Mouse (Mus musculus) macrophage (primary cell): Measurements from ENCODE around the gene D430041D05Rik. TPM values are rescaled to one million over a fixed set of nuclear protein-coding genes. Genes with fewer than 3 reads are reported as not detected.

ENCODE experiments used
- H3K27ac ChIP-seq: fragments of 350-480 bp; formaldehyde crosslinking; 2 replicates; pipeline ENCODE4 v1.9.0; 2021
- H3K36me3 ChIP-seq: fragments of 350-480 bp; formaldehyde crosslinking; 2 replicates; pipeline ENCODE4 v1.9.0; 2021; ENCODE audit errors: inconsistent target
- H3K4me3 ChIP-seq: fragments of 350-480 bp; formaldehyde crosslinking; 2 replicates; pipeline ENCODE4 v1.9.0; 2021; ENCODE audit errors: inconsistent target
- H3K79me2 ChIP-seq: fragments of 350-480 bp; formaldehyde crosslinking; 2 replicates; pipeline ENCODE4 v1.9.0; 2021; ENCODE audit errors: inconsistent target
- WGBS: methylation state at CpG from one replicate; pipeline ENCODE4 v1.1.7; 2026; ENCODE audit warnings: inconsistent platforms; ENCODE audit not compliant: missing documents; 5-methylcytosine and 5-hydroxymethylcytosine counted together
- polyA plus RNA-seq: library from polyadenylated mRNA; stranded (reverse); fragments of 250-400 nt; gene quantifications from 3 replicates; pipeline ENCODE4 v1.2.4, GENCODE M21; 2018; ENCODE audit warnings: inconsistent platforms

The D430041D05Rik gene
- polyA plus RNA-seq, 1 experiment from 2014 or later: not detected

DNA sequence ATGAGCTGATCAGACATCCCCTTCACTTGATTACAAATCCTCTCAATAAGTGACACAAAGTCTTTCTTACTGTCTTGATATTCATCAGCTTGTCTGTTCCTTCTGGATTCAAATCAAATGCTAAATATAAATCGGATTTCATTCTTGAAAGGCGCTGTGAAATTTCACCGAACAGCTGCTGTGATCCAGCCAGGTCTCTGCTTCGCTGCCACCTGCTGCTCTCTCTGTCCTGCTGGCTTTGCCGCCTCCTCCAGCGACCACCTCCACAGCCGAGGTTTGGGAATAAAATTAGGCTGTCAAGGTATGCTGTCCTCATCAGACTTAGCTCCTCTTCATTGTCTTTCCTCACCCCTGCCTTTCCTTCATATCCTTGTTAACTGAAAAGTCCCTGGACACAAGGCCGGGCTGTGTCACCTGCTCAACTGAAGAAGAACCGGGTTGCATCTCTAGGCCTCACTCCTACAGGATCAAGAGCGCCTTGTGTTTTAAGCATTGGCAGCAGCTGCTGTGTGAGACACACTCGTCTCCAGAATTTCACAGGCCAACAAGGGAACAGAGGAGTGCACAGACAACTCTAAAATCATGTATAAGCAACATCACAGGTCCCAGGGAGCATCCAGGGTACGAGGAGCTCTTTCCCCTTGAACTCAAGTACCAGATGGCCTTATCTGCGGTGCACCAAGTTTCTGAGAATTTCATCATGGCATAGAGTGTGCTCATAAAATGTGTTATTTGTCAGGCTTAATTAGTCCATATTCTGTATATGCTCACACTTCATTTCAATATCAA is 59.2 kb downstream of the D430041D05Rik start:
- no peak overlapping the region for H3K4me3 ChIP-seq
- H3K36me3 ChIP-seq: no peaks in the 10 kb centered on the region
- 88% methylated on average over 13 of the region's 13 CpGs for WGBS
- H3K79me2 ChIP-seq: no peaks in the 10 kb centered on the region
- H3K27ac ChIP-seq: no peak overlapping the region

DNA sequence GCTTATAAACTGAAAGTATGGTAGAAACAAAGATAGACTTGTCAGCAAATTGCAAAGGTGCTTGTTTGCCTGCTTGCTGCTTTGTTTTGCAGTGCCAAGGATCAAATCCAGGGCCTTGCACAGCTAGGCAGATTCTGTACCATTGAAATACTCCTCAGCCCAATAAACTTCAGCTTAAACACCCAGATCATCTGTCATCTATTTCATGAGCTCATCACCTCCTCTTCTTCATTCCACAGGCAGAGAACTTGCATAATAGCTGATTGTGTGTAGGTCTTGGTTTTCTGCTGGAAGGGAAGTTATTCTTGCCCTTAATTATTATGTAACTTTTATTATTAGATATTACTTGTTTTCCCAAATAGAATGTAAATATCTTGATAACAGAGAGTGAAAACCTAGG is 73.2 kb downstream of the D430041D05Rik start:
- H3K27ac ChIP-seq: no peak overlapping the region
- H3K79me2 ChIP-seq: no peaks in the 10 kb centered on the region
- H3K36me3 ChIP-seq: no peaks in the 10 kb centered on the region
- H3K4me3 ChIP-seq: no peak overlapping the region

DNA sequence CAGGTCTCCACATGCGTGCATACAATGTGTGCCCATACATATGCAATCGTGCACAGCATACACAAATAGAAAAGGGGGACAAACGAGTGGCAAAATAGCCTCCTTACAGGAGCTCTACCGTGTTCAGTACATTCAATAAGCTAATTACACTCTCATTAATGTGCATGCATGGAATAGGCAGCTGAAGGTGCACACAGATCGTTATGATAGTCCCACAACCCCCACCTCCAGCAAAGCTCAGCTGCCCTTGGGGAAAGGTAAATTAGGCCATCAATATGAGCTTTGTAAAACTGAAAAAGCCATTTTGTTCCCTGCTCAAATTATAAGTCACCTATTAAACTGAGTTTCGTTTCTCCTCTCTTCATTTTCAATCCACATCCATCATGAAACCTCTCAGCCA is 75.0 kb downstream of the D430041D05Rik start:
- no peaks in the 10 kb centered on the region for H3K79me2 ChIP-seq
- WGBS: 74% methylated on average over 6 of the region's 6 CpGs
- H3K27ac ChIP-seq: no peak overlapping the region
- H3K36me3 ChIP-seq: no peaks in the 10 kb centered on the region
- H3K4me3 ChIP-seq: no peak overlapping the region

DNA sequence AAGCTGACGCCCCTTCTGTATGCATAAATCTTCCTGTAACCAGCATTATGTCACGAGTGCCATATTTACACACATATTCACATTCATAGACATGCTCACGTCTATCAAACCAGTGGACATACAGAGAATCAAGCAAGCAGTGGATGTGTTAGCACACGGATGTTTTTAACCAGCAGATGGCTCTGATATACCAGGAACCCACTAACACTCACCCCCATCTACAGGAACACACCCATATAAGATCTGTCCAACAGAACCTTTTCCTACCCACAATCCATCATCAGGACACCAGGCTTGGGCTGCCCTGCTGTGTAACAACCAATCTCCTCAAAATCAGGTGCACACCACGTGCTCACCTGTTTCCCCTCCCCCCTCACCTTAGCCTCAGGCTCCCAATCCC is 76.9 kb downstream of the D430041D05Rik start:
- 82% methylated on average over 5 of the region's 5 CpGs for WGBS
- Histone ChIP-seq H3K4me3 (no peak overlapping the region), H3K27ac (no peak overlapping the region), H3K79me2 (no peaks in the 10 kb centered on the region), H3K36me3 (no peaks in the 10 kb centered on the region)

DNA sequence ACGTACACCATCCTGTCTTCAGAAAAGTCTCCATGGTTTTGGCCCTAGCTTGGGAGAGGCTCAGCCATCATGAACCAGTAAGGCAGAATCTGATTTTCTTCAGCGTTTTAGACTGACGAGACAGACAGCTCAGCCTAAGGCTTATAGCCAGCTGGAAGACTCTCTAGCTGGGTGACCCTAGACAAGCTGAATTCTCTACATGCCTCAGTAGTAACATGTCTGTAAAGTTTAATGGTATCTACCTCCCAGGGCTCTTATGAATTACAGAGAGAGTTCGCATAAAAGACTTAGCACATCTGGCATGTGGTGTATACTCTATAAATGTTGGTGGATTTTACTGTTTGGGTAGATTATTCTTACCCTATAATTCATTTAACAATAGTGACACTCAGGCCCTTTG is 78.1 kb downstream of the D430041D05Rik start:
- H3K36me3 ChIP-seq: no peaks in the 10 kb centered on the region
- no peak overlapping the region for H3K27ac ChIP-seq
- WGBS: 98% methylated on average over 4 of the region's 4 CpGs
- H3K4me3 ChIP-seq: no peak overlapping the region
- H3K79me2 ChIP-seq: no peaks in the 10 kb centered on the region

DNA sequence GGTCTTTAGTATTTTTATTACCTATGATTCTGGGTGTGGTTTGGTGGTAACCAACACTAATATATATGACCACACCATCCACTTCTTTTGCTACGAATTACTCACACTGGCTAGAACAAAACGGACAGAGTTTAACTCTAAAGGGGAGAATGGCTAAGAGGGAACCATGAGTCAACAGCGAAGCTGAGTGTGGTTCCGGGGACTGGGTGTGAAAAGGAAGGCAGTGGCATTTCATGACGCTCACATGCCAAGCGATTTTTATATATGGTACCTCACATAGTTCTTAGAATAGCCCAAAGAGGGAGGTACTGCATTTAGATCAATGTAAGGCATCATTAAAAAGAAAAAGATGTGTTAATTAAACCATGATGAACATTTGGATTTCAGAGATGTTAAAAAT is 79.6 kb downstream of the D430041D05Rik start:
- Histone ChIP-seq H3K4me3 (no peak overlapping the region), H3K27ac (no peak overlapping the region), H3K36me3 (no peaks in the 10 kb centered on the region), H3K79me2 (no peaks in the 10 kb centered on the region)
- 87% methylated on average over 6 of the region's 6 CpGs for WGBS

DNA sequence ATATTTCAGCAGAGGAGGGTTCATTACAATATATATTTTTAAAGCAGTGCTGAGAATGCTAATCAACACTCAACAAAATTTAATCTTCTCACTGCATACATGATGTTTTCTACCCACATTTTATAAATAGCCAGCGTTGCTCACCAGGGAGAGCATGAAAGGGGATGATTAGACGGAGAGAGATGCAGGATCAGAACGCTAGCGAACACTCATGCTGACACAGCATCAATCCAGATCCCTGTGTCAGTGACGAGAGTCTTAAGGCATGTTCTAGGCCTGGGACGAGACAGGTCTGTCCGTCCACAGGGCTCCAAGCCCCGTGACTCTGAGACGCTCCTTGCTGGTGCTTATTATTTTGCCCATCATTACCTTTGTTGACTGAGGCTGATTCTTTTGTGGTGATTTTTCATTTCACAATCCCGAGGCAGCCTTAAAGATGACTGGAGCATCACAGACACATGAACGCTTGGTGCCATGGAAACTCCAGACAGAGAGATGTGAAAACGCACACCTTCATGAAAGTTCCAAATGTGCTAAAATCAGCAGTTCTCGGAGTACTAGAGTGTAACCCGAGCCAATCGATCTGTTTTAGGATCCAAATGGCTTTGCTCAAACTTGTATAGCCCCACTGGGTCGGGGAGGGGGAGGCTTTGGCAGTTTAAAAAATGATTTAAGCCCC is 83.6 kb downstream of the D430041D05Rik start:
- H3K27ac ChIP-seq: no peak overlapping the region
- WGBS: 79% methylated on average over 16 of the region's 16 CpGs
- H3K36me3 ChIP-seq: no peaks in the 10 kb centered on the region
- H3K79me2 ChIP-seq: no peaks in the 10 kb centered on the region
- no peak overlapping the region for H3K4me3 ChIP-seq

DNA sequence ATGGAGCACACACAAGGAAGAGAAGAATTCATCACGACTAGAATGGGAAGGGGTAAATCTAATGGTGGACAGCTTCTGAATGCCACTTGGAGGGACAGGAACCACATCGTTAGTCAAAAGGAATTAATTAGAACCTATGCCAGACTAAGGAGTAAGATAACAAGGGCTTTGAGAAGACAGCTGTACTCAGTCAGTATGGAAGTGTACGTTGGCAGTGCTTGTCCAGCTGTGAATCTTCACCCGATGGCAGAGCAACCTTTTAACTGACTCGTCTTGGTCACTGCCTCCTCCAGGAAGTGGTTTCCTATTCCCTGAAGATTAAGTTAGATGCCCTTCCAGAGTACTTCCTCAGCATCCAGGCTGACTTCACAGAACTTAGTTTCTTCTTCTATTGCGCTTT is 87.0 kb downstream of the D430041D05Rik start:
- 69% methylated on average over 6 of the region's 6 CpGs for WGBS

DNA sequence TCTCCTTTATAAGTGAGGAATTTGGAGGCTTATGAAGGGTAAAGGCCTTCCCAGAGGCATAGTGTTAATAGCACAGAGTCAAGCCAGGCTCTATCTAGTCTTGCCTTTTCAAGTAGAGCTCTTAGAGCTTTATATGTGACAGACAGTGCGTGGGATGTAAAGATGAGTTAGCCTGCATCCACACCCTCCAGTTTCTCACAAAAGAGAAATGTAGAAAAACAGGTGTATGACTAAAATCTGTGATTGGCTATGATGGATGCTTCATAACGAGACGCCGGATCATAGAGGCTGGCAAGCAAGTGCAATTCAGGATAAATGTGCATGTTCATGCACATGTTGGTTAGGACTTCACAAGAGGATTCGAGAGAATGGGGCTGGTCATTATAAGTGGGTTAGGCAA is 87.5 kb downstream of the D430041D05Rik start:
- 89% methylated on average over 5 of the region's 5 CpGs for WGBS
- no peak overlapping the region for H3K27ac ChIP-seq
- H3K36me3 ChIP-seq: no peaks in the 10 kb centered on the region
- no peak overlapping the region for H3K4me3 ChIP-seq
- H3K79me2 ChIP-seq: no peaks in the 10 kb centered on the region

More for the DNA sequence above, 87.0 kb downstream of the D430041D05Rik start:
- H3K36me3 ChIP-seq: no peaks in the 10 kb centered on the region
- H3K27ac ChIP-seq: no peak overlapping the region
- no peaks in the 10 kb centered on the region for H3K79me2 ChIP-seq
- H3K4me3 ChIP-seq: no peak overlapping the region

DNA sequence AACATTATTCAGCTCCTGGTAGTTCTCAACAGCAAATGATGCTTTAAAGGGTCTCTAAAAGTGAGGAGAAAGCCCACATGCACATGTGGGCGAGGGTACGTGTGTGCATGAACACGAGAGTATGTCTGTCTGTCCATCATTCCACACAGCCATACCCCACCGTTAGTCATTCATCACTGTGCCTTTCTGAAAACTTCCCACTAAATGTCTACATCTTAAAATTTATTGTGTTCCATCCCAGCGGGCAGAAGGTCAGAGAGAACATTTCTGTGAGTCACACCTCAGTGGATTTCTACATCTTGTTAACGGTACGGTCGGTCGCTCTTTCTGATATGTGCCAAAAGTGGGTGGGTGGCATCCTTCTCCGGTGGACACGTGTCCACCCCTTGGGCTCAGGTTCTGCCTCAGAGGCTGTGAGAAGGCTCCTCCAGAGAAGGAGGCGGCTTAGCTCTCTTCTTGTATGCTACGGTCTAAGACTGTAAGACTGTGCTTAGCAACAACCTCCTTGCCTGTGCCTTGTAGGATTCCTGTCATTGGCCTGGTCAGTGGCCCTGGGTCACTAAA is 90.7 kb downstream of the D430041D05Rik start:
- Histone ChIP-seq H3K27ac (no peak overlapping the region), H3K4me3 (no peak overlapping the region), H3K36me3 (no peaks in the 10 kb centered on the region), H3K79me2 (no peaks in the 10 kb centered on the region)
- WGBS: 84% methylated on average over 13 of the region's 13 CpGs

DNA sequence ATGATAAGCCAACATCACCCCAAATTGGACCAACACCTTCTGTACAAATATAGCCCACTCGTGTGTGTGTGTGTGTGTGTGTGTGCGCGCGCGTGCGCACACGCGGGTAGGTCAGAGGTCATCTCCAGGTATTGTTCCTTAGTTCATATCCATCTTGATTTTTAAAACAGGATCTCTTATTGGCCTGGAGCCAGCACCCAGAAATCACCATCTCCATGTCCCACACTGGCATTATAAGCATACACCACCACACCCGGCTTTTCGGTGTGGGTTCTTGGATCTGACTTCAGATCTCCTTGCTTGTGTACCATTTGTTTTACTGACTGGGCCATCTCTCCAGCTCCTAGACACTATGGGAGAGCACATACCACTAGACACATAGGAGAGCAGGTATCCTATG is 91.4 kb downstream of the D430041D05Rik start:
- H3K4me3 ChIP-seq: no peak overlapping the region
- no peak overlapping the region for H3K27ac ChIP-seq
- H3K36me3 ChIP-seq: no peaks in the 10 kb centered on the region
- H3K79me2 ChIP-seq: no peaks in the 10 kb centered on the region
- WGBS: 95% methylated on average over 10 of the region's 10 CpGs

DNA sequence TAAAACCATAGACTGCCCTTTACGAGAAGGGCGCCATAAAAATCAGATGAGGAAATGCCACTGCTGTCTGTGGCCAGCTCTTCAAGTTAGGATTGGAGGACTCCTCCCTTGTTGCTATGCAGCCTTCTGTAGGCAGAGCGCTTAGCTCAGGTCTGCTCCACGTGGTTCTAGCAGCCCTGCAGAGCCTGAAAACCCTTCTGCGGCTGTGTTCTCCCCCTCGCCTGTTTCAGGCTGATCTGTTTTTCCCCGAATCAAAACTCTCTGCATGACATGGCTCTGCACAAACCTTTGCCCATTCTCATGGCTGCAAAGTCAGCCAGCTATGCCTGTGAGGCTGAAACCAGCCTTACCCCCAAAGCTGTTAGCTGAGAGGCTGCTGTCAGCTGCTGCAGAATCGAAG is 91.9 kb downstream of the D430041D05Rik start:
- H3K4me3 ChIP-seq: no peak overlapping the region
- 43% methylated on average over 7 of the region's 8 CpGs for WGBS
- no peak overlapping the region for H3K27ac ChIP-seq
- H3K79me2 ChIP-seq: no peaks in the 10 kb centered on the region
- H3K36me3 ChIP-seq: no peaks in the 10 kb centered on the region

DNA sequence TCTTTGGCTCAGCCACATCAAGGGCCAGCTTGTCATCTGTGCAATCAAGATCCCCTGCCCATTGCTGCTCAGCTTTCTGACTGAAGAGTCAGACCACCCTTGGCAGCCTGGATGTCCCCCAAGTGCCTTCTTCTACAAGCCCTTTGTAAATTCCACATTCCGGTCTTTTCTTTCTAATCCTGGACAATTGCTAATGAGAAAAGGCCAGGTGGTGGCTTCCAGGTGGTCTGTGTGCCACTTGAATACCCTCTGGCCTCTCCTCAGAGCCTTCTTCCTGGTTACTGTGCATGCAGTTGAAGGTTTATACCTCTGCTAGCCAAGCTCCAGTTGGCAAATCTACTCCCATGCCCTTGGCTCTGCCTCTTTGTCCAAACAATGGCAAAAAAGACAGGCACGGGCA is 92.6 kb downstream of the D430041D05Rik start:
- Histone ChIP-seq H3K36me3 (no peaks in the 10 kb centered on the region), H3K4me3 (no peak overlapping the region), H3K79me2 (no peaks in the 10 kb centered on the region), H3K27ac (no peak overlapping the region)
- 83% methylated on average over 2 of the region's 2 CpGs for WGBS

DNA sequence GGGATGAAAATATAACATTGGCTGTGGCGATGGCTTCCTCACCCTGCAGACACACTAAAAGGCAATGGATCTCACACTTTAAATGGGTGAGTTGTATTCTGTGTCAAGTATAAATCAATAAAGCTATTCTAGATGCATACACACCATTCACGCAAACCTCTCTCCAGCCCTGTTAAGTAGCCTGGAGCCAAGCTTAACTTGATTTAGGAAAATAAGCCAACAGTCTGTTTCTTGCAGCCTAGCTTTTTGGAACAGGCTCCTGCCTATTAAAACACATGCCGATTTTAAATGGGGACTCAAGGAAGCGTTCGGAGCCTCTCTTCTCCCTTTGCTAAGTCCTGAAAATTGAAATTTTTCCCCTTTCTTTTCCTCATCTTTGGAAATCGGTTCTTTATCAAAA is 93.2 kb downstream of the D430041D05Rik start:
- Histone ChIP-seq H3K27ac (no peak overlapping the region), H3K79me2 (no peaks in the 10 kb centered on the region), H3K4me3 (no peak overlapping the region), H3K36me3 (no peaks in the 10 kb centered on the region)
- 92% methylated on average over 5 of the region's 6 CpGs for WGBS

DNA sequence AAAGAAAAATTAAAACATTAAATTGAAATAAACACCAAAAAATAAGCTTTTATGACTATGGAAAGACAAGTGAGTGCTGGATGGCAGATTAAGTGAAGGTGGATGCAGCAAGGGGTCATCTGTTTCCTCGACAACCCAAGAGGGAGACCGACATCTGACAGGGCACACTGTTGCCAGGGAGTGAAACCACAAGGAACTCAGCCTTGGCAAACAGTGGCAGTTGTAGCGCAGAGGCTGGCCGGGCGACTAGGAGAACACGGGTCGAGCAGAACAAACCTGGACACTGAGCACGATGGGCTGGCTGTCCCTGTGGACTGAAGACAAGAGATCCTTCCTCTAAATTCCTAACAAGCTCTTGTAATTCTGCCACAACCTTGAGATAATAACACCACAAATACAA is 94.3 kb downstream of the D430041D05Rik start:
- no peaks in the 10 kb centered on the region for H3K79me2 ChIP-seq
- WGBS: 85% methylated on average over 8 of the region's 8 CpGs
- no peak overlapping the region for H3K4me3 ChIP-seq
- H3K27ac ChIP-seq: no peak overlapping the region
- H3K36me3 ChIP-seq: no peaks in the 10 kb centered on the region
